Mouse (Mus musculus): ENCODE results near the gene Gm38392.

Gm38392 gene

DNA sequence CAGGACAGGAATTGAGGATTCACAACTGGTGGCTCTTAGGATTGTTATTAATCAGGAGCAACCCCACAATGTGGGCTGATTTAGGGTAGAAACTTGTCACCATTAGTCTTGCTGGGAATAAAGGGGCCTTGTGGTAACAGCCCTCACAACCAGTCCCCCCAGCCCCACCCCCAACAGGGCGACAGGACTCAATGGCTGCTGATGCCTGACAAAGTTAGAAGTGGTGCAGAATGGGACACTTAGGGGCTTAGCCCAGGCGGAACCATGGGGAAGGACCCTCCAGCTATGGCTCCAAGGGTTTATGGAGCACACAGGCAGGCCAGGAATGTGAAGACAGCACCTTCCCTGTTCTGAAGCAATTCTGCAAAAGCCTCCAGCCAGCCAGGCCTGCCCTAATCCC is 51.4 kb downstream of the Gm38392 start:
- no peak for DNase-seq (ENCODE audit: low read depth, low spot score)

DNA sequence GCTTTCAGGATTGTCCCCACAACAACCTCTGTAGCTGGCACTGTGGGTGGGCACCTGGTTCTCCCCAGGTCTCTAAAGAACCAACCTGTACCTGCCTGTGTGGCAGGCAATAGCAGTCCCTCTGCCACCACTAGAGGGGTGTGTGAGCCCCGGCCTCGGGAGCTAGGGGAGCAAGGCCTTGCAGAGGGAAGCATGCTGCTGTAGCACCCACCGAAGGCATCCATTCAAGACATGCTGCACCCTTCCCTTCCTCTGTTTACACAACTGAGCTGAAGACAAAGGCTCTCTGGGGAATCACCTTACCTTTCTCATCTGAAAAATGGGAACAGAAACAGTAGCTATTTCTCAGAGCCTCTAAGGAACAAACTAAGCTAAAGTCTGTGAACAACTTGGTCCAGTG is 51.8 kb downstream of the Gm38392 start:
- no peak for DNase-seq (ENCODE audit: low read depth, low spot score)

DNA sequence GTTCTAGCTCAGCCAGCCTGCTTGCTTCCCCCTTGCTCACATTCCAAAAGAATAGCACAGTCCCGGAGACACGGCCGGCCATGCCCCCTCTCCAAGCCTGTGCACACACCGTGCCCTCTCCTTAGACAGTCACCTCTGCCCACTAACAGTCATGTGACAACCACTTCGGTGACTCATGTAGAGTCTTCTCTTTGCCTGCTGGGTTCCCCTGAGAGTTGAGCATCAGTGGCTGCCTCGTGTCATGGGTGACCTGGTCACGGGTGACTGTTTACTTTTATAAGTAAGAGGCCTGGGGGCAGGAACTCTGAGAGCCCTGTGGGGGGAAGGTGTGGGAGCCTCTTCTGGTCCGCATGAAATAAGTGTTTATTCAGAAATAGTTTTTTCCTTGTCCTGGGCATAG is 53.0 kb downstream of the Gm38392 start:
- DNase-seq (ENCODE audit: low read depth, low spot score), result no peak

DNA sequence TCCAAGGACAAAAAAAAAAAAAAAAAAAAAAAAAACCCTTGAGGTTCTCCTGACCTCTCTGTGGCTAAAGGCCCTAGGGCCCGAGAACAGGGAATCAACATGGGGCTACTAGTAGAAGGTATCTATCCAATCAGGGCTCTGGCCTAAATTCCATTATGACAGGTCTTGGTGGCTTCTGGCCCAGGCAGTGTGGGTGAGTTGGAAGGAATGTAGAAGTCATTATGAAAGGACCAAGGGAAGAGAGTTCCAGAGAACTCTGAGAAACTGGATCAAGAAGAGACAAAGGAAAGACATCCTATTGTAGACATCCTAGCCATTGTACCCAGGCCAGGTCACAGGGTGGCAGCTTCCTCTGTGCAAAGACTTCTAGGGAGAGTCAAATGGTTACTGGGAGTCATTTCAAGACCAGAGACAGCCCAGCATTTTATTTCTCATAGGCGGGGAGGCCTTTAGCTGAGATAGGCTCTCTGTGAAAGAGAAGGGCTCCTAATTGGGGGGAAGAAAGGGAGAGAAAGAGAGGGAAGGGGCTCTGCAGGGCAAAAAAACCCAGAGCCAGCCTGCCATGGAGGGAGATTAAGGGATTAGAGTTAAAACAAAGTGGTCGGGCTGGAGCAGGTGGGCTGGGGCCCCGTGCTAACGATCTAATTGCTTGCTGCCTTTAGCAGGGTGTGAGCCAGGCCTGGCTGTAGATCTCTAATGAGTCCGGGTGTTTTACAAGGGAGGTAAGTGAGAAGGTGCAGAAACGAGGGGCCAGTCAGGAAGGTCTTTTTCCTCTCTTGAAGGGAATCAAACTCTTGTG is 54.0 kb downstream of the Gm38392 start:
- DNase-seq (ENCODE audit: low read depth, low spot score), result no peak

DNA sequence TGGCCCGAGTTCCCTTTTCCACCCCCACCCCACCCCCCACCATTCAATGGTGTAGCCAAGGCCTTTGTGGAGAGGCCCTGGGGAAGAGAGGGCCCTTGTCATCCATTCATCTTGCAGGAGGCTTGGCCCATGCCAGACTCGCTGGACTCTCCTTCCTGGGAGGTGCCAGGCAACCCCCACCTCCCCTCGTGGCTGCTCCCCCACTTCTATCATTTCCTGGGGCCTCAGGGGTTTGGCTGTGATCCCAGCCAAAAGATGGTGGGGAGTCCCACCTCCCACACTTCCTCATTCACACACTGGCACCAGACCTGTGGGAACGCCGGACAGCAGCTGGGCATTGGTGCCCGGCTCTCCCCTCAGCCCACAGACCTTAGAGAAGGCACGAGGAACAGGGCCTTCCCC is 54.7 kb downstream of the Gm38392 start:
- DNase-seq (ENCODE audit: low read depth, low spot score), result no peak

DNA sequence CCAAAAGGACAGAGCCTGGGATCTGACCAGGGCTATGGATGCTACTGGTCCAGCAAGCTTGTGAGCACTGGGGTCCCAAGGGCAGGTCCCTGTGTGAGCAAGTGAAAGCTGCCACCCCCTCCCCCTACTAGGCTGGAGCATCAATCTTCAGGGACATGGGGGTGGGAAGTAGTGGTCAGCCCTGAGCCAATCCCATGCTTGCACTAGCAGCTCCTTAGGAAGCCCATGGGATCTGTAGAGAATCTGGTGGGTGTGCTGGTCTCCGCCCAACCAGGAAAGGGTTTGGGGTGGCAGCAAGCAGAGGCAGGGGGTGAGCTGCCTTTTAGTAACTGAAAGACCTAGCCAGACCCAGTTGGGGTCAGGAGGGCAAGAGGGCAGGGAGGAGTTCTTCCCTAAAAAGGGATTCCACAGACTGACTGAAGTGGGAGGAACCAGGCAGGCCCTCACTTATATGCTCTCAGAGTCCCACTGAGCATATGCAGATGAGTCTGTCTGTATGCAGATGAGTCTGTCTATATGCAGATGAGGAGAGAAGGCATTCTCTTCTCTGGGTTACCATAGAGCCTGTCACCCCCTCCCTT is 55.9 kb downstream of the Gm38392 start:
- DNase-seq (ENCODE audit: low read depth, low spot score), result no peak

DNA sequence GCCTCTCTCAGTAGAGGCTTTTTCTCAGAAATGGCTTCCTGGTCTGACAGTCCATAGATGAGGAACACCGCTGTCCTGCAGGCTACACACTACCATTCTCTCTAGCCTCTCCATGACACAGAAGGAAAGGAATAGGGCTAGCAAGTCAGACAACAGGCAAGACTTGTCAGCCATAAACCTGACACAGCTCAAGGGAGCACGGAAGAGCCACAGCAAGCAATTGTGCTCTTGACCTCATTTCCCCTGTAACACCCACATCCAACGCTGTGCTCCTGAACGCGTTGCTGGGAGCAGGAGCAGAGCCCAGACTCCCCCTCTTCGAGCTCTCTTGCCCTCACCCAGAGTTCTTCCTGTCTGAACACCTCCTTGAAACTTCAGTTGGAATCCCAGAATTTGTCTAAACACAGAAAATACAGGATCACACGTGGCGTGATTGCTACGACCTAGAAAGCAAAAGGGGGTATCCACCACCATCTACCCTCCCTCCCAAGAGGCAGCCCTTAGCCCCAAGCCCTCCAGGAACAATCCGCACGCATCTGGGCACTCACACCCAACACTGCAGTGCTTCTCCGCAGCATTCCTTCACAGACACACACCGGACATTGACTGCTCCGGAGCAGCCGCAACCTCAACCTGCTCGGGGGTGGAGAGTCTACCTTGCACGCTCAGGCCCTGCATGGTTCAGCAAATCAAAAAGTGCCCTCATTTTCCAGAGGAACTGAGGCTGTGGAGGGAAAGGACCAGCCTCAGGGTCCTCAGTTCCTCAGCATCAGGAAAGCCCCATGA is 56.6 kb downstream of the Gm38392 start:
- DNase-seq (ENCODE audit: low read depth, low spot score), result no peak

GRCm38 (mm10) chr3:88229526-88229925 is 57.5 kb downstream of the Gm38392 start:
- DNase-seq (ENCODE audit: low read depth, low spot score), result no peak

- DNase-seq (ENCODE audit: low read depth, low spot score), result no peak
These were observed 58.1 kb downstream of the Gm38392 start for GRCm38 (mm10) chr3:88228906-88229305.

DNA sequence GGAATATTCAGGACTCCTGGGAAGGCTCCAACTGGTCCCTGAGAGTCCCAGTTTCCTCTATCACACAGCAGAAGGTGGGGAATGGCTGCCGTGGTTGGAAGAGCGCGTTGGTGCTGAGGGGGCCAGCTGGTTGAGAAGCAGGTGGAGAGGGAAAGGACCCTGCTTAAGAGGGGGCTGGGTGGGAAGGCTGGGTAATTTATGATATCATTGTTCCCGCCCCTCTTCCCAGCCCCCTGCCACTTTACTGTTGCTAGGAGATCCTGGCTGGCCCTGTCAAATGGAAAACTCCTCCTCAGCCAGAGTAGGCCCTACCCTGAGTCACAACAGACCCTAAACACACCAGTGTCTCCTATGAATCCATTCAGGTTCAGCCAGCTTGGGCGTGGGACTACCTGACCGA is 59.0 kb downstream of the Gm38392 start:
- DNase-seq (ENCODE audit: low read depth, low spot score), result no peak

- DNase-seq (ENCODE audit: low read depth, low spot score), result no peak
These were observed 59.8 kb downstream of the Gm38392 start for GRCm38 (mm10) chr3:88227260-88227659.

DNA sequence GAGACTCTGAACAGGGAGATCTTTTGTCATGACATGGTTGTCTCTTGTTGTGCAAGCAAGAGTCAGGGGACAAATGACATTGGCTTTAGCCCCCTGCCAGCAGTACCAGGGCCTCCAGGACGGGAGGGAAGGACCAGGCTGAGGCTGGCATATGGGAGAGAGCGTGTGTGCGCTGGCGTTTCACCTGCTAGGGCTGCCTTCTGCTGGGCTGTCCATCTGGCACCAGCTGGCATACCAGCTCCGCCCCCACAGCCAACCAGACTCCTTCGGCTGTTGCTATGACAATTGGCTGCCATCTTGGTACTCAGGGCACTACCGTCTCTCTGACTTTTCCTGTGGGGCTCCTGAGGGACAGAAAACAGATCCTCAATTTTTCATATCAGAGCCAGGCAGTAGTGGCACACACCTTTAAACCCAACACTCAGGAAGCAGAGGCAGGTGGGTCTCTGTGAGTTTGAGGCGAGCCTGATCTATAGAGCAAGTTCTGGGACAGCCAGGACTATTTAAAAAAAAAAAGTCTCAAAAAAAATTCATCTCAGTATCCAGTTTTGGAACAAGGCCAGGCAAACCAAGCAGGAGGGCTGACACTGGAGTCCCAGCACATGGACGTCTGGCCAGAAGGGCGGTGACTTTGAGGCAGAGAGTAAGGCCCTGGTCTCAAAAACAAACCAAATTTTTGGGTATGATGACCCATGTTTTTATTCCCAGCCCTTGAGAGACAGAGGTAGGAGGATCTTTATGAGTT is 60.7 kb downstream of the Gm38392 start:
- DNase-seq (ENCODE audit: low read depth, low spot score), result no peak

DNA sequence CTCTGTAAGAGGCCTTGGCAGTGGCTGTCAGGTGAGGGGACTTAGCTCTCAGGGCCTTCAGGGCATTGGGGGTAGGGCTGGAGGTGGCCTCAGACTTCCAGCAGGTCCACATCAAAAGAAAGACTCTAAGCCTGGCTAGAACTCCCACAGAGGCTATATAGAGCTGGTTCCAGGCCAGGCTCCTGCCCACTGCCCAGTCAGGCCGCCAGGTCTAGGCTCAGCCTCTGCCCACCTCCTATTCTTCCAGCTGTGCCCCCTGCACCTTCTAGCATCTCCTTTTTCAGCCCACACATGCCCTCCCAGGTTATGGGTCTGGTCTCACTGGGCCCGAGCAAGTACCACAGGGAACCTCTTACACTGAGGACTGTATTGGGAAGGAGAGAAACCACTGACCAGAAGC is 62.1 kb downstream of the Gm38392 start:
- no peak for DNase-seq (ENCODE audit: low read depth, low spot score)

DNA sequence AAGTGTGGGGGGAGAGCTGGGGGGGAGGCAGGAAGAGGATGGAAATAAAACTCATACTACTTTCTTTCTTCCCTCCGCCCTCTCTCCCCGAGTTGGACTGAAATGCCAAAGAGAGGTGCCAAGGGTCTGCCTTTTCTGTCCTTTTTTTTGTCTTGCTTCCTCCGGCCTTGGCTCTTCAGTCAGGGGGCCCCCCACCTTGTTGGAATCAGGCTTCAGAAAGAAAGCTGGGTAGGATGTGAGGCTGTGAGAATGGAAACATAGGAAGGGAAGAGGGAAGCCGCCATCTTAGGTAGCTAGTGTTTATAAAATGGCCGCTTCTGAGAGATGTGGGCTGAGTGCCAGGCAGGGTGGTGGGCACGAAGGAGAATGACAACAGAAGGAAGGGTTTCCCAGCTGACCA is 64.6 kb downstream of the Gm38392 start:
- no peak for DNase-seq (ENCODE audit: low read depth, low spot score)

GRCm38 (mm10) chr3:88221519-88222390 is 65.3 kb downstream of the Gm38392 start:
- DNase-seq (ENCODE audit: low read depth, low spot score), result no peak

- no peak for DNase-seq (ENCODE audit: low read depth, low spot score)
These were observed 66.2 kb downstream of the Gm38392 start for GRCm38 (mm10) chr3:88220842-88221241.

DNA sequence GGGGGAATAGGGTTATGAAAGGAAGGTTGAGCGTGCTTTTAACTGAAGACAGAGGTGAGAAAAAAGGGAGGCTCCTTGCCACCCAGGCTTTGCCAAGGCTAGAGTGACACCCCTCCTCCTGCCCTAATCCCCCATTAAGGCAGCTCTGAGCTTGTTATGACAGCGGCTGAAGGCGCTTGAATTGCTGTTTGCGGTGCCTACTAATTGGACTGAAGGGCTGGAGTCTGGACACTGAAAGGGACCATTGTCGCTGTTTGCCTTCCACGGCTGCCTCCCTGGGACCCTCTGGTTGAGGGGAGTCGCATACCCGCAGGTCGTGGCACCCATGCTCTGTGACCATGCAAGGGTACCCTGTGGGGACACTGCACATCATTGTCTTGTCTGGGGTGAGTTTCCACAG is 67.1 kb downstream of the Gm38392 start:
- DNase-seq (ENCODE audit: low read depth, low spot score), result peak; percentile 49

- DNase-seq (ENCODE audit: low read depth, low spot score), result no peak
These were observed 69.3 kb downstream of the Gm38392 start for GRCm38 (mm10) chr3:88217679-88218078.

DNA sequence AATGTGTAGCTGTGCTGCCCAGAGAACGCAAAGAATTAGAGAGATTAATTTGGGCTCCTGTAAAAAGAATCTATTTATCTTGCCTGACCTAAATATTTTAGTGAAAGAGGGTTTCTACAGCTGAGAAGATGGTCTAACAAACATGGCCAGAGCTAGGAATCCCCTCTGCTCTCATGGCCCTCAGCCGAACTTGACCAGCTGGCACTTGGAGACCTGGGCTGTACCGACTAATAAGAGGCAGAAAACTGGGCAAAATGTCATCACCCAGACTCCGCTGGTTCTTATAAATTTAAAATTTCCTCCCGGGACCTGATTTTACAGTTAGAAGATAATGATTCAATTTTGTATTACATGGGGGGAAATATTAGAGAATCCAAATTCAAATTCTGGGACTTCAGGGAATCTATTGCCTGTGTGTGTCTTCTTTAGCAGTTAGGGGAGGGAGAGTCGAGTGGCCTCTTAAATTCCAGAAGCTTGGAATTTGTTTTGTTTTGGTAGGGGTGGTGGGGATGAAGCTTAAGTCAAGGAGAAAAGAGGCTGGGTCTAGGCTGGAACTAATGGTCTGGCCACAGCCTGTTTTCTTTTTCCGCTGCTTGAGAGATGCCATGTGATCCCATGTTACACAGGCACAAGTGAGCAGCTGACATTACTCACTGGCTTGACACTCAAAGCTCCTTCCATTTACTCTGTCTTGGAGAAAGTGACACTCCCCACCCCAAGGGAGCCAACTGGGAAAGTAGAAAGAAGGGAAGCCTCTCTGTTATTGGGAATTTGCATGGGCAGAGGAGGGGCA is 70.3 kb downstream of the Gm38392 start:
- no peak for DNase-seq (ENCODE audit: low read depth, low spot score)

DNA sequence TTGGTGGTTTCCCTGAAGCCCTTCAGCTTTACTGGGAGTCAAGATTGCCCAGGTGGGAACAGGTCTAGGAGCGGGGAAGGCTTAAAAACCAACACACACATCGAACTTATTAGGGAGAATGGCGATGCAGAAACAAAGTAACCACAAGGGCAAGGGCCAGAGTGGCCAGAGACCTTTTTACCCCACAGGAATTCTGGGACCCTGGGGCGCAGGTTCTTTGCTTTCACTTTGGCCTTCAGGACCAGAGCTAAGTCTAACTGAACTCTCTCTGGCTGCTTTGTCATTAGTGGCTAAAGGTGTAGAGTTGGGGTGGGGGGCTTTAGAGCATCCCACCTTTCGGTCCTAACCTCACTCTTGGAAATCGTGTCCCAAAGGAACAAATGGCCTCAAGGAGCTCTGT is 70.9 kb downstream of the Gm38392 start:
- no peak for DNase-seq (ENCODE audit: low read depth, low spot score)

Data from retina, postnatal 7 days (tissue).